Mouse (Mus musculus) liver, embryonic 14.5 days (tissue): ENCODE measurements around the gene Pou2f1. TPM values are rescaled to one million over a fixed set of nuclear protein-coding genes. Genes with fewer than 3 reads are reported as not detected.

Source experiments
- ATAC-seq: fragments of 200-750 bp; cut with Nextera tagmentation; 2 replicates; pipeline ENCODE4 v1.8.0; 2017; ENCODE audit warnings: moderate number of reproducible peaks, mild to moderate bottlenecking, moderate library complexity; ENCODE audit not compliant: insufficient read depth
- DNase-seq, 3 experiments: peaks; one replicate each; pipeline ENCODE4 v3.0.0-alpha.2; 2012 to 2013; ENCODE audit warnings: low read depth in 3 of 3, low spot score in 3 of 3
- H3K27ac ChIP-seq: fragments of 300-500 bp; sonication (generic); 2 replicates; pipeline ENCODE4 v1.5.1; 2014; ENCODE audit warnings: moderate library complexity, mild to moderate bottlenecking, control low read depth, inconsistent platforms
- H3K27me3 ChIP-seq: fragments of 300-500 bp; sonication (generic); 2 replicates; pipeline ENCODE4 v1.6.1; 2014; ENCODE audit warnings: mild to moderate bottlenecking, low read length, moderate library complexity; ENCODE audit not compliant: control insufficient read depth, insufficient read depth
- H3K36me3 ChIP-seq: fragments of 300-500 bp; sonication (generic); replicated peaks from 2 replicates; pipeline ENCODE4 v1.6.1; 2014; ENCODE audit warnings: low read depth; ENCODE audit not compliant: control insufficient read depth, insufficient read depth
- H3K4me1 ChIP-seq, 2 experiments: fragments of 200-500 bp in 1 of 2; fragments of 300-500 bp in 1 of 2; sonication (generic) in 1 of 2; replicated peaks; 2 replicates each; pipeline ENCODE4 v1.6.1; 2012 to 2014; ENCODE audit warnings: antibody characterized with exemption in 1 of 2, inconsistent platforms in 1 of 2, low read length in 1 of 2; ENCODE audit not compliant: control insufficient read depth in 2 of 2, insufficient read depth in 2 of 2
- H3K4me2 ChIP-seq: fragments of 300-500 bp; sonication (generic); 2 replicates; pipeline ENCODE4 v1.6.1; 2014; ENCODE audit warnings: low read depth, mild to moderate bottlenecking, control low read depth, moderate library complexity
- H3K4me3 ChIP-seq, 2 experiments: fragments of 200-500 bp in 1 of 2; fragments of 300-500 bp in 1 of 2; sonication (generic) in 1 of 2; 2 replicates each; pipeline ENCODE4 v1.5.1; 2012 to 2014; ENCODE audit warnings: low read depth in 2 of 2, low read length in 2 of 2, mild to moderate bottlenecking in 2 of 2, control low read depth in 1 of 2, inconsistent platforms in 1 of 2, moderate library complexity in 1 of 2; ENCODE audit not compliant: insufficient read depth in 1 of 2
- H3K9ac ChIP-seq: fragments of 300-500 bp; sonication (generic); replicated peaks from 2 replicates; pipeline ENCODE4 v1.6.1; 2014; ENCODE audit warnings: mild to moderate bottlenecking, control low read depth, moderate library complexity
- H3K9me3 ChIP-seq: fragments of 300-500 bp; sonication (generic); 2 replicates; pipeline ENCODE4 v1.6.1; 2016; ENCODE audit warnings: low read length, mixed read lengths; ENCODE audit not compliant: control insufficient read depth
- CTCF ChIP-seq: IDR thresholded peaks from 2 replicates; pipeline ENCODE4 v1.5.1; 2016; ENCODE audit warnings: antibody characterized with exemption, low read depth, control low read depth
- EP300 ChIP-seq: IDR thresholded peaks from 2 replicates; pipeline ENCODE4 v1.6.1; 2016; ENCODE audit warnings: antibody characterized with exemption, low read depth
- WGBS: fragments of 180-500 bp; shearing (Covaris S2); extraction: QIAGEN DNeasy Blood & Tissue Kit; methylation state at CpG from one replicate; pipeline ENCODE4 v1.1.7; 2014; ENCODE audit not compliant: insufficient replicate concordance; 5-methylcytosine and 5-hydroxymethylcytosine counted together
- polyA plus RNA-seq, 2 experiments: library from polyadenylated mRNA; depleted of rRNA in 1 of 2; stranded (reverse) in 1 of 2; unstranded in 1 of 2; fragments of >200 nt; fragmentation: Nextera tagmentation in 1 of 2; extraction: Ambion mirVana in 1 of 2; gene quantifications; 2 replicates each; pipeline versions ENCODE4 v1.2.1 to v1.2.3; 2012 to 2014

Gene Pou2f1
- polyA plus RNA-seq, 2 experiments = 1.9 to 3.9 TPM

DNA sequence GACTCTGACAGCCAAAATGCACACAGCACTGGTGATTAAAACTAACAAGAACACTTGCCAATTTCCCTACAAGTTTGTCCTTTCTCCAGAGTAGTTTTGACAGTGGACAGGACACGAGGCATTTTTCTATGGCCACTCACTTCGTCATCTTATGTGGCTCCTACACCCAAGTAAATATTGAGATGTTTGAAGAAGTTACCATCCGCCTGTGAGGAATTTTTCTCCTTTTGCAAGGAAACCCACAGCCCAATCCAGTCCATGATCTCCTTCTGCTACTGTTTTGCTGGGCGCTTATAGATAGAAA, 43.4 kb upstream of the Pou2f1 start:
- Histone ChIP-seq H3K9me3 (no peaks in the 10 kb centered on the region), H3K4me1 (peaks cover 0 to 5% of the 10 kb centered on the region in 2 experiments; a peak in 2 of 4 replicates), H3K4me3 (no peak overlapping the region), H3K9ac (no peak overlapping the region), H3K36me3 (no peaks in the 10 kb centered on the region), H3K4me2 (no peak overlapping the region), H3K27ac (no peak overlapping the region), H3K27me3 (peaks cover 25% of the 10 kb centered on the region)
- WGBS = 57% methylated on average over 4 of the region's 4 CpGs
- ATAC-seq (no peak), DNase-seq (no peak)
- no peak for TF ChIP-seq EP300
- TF ChIP-seq CTCF = no peak

DNA sequence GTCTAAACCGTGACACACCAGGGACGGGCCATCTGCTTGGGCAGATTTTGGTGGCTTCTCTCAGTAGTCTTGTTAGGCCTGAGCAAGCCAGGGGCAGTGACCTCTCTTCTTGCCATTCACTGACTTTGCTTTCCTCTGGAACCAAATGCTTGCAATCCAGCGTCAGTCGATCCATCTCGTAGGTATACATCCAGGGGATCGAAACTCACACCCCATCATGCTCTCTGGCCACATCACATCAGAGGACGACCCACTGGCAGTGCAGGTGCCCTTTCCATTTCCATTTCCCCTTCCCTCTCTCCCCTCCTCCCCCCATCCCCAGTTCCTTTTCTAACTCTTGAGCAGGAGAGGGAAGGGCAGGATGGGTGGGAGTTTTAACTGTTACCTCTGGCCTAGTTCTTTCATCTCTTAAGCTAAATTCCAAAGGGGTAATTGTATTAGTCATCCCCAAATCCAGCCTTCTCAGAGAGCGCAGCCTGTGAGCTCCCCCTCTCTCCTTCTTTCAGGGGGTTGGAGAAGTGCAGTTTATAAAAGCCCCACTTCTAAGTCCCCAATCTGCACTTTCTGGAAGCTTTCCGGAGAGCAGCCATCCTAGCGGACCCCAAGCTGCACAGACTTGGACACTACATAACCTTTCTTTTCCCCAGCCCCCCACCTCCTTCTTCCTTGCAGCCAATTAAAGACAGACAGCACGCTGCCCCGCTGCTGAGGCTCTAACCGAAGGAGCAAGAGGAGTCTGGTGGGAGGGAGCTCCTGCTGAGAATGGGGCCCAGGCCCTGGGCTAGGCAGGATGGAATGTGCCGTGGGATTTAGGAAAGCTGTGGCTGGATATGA, 42.8 kb upstream of the Pou2f1 start:
- no peak for DNase-seq
- H3K36me3 ChIP-seq = no peaks in the 10 kb centered on the region
- no peak overlapping the region for H3K9ac ChIP-seq
- ATAC-seq = no peak
- no peak overlapping the region for H3K27ac ChIP-seq
- no peak overlapping the region for H3K4me3 ChIP-seq
- no peak for TF ChIP-seq EP300
- TF ChIP-seq CTCF = no peak
- H3K4me2 ChIP-seq = no peak overlapping the region
- 47% methylated on average over 14 of the region's 14 CpGs for WGBS
- H3K27me3 ChIP-seq = peaks cover 25% of the 10 kb centered on the region
- H3K4me1 ChIP-seq = peaks cover 0 to 5% of the 10 kb centered on the region in 2 experiments; a peak in 2 of 4 replicates
- no peaks in the 10 kb centered on the region for H3K9me3 ChIP-seq

DNA sequence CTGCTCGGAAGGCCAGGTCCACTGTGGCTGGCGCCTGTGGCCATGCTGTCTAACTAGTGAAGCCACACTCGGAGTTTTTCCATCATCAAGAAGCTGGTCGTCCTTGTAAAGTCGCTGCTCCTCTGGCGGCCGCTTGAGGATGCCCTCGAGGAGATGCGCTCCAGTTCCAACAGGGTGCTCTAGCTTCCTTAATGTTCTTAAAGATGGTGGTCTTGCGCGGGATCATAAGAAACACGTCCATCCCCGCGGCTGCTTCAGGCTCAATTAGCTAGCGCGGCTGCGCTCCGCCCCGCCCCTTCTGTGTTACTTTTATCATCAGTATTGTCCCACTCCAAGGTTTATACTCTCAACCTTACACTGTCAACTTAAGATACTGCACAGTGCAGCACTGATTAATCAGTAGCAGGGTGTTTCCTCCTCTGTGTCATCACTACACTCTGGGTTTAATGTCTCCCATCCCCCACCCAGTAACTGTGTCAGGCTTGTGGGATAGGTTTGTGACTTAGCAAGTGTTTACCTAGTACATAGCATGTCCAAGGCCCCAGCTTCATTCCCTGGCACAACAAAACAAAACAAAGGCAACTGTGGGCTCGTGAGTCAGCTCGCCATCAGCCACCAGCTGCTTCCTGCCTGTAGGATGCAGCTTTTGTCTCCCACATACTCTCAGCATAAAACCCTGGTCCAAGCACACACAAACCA, 41.1 kb upstream of the Pou2f1 start:
- H3K4me2 ChIP-seq = no peak overlapping the region
- H3K36me3 ChIP-seq = no peaks in the 10 kb centered on the region
- H3K4me3 ChIP-seq = no peak overlapping the region
- H3K9ac ChIP-seq = no peak overlapping the region
- H3K4me1 ChIP-seq = peaks cover 0 to 3% of the 10 kb centered on the region in 2 experiments; a peak in 2 of 4 replicates
- ATAC-seq (no peak), DNase-seq (peak in 1 of 3 experiments; percentile 4)
- H3K9me3 ChIP-seq = no peaks in the 10 kb centered on the region
- TF ChIP-seq CTCF (no peak), EP300 (no peak)
- WGBS = 55% methylated on average over 21 of the region's 21 CpGs
- no peak overlapping the region for H3K27ac ChIP-seq
- H3K27me3 ChIP-seq = peaks cover 18% of the 10 kb centered on the region

DNA sequence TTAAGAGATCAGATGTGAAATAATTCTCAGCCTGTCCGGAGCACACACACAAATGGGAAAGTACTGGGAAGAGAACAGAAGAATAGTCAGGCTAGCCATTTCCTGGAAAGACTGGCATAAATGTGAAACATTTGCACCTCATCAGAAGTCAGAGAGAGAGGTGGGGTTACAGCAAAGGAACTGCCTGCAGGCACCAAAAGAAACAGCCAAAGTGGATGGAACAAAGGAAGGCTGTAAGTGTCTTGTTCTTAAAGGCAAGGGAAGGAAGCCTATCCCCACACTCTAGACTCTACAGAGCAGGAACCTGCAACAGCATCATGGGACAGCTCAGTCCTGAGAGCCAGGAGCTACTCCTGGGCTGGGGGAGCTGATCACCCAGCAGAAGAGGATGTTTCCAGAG, 39.0 kb upstream of the Pou2f1 start:
- 50% methylated on average over 1 of the region's 1 CpGs for WGBS
- no peak for DNase-seq
- no peak for TF ChIP-seq EP300

DNA sequence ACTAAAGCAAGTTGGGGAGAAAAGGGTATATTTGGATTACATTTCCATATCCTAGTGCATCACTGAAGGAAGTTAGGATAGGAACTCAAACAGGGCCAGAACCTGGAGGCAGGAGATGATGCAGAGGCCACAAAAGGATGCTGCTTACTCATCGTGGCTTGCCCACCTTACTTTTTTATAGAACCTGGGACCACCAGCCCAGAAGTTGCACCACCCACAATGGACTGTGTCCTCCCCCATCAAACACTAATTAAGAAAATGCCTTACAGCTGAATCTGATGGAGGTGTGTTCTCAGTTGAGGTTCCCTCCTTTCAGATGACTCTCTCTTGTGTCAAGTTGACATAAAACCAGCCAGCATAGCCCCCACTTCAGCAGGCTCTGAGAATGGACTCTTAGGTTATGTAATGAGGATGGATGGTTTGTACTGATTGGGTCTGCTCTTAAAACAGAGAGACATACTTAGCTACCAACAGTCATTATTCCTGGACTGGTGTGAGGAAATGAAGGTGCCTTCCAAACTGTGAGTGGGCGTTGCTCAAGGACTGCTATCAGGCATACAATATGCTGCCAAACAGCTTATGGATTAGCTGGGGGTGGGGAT, 36.4 kb upstream of the Pou2f1 start:
- 47% methylated on average over 2 of the region's 2 CpGs for WGBS
- H3K4me3 ChIP-seq = no peak overlapping the region
- H3K4me1 ChIP-seq = no peaks in the 10 kb centered on the region
- H3K4me2 ChIP-seq = no peak overlapping the region
- no peak overlapping the region for H3K27ac ChIP-seq
- no peak overlapping the region for H3K9ac ChIP-seq
- TF ChIP-seq EP300 = no peak
- DNase-seq = no peak
- no peaks in the 10 kb centered on the region for H3K36me3 ChIP-seq
- no peaks in the 10 kb centered on the region for H3K27me3 ChIP-seq
- ATAC-seq = no peak
- H3K9me3 ChIP-seq = no peaks in the 10 kb centered on the region

More for the DNA sequence above, 39.0 kb upstream of the Pou2f1 start:
- no peaks in the 10 kb centered on the region for H3K4me1 ChIP-seq
- H3K9me3 ChIP-seq = no peaks in the 10 kb centered on the region
- H3K4me2 ChIP-seq = no peak overlapping the region
- H3K36me3 ChIP-seq = no peaks in the 10 kb centered on the region
- no peak overlapping the region for H3K9ac ChIP-seq
- no peak overlapping the region for H3K4me3 ChIP-seq
- ATAC-seq = no peak
- no peak overlapping the region for H3K27ac ChIP-seq
- H3K27me3 ChIP-seq = peaks cover 1% of the 10 kb centered on the region
